18 mouse cellular contexts compared by ENCODE assay signal in genomic region chr5:31704971-31705370, GRCm38 (mm10). TPM values are rescaled to one million over a fixed set of nuclear protein-coding genes. Genes with fewer than 3 reads are reported as not detected.
DNase-seq lines count a peak whose midpoint lies in the region; TF ChIP-seq lines count a peak whose summit lies in the region.
"Had no signal": no experiment of that assay in that cellular context is flagged by ENCODE, and none has a peak within 500 bp of the region (broad histone marks: within the 10 kb centered on the region; RNA-seq: fewer than 3 reads in every experiment).

No protein-coding gene starts in this region.

- no peak for TF ChIP-seq CTCF in left cerebral cortex, adult 2 months (IDR thresholded peaks at IDR 0.05)

- no peak overlapping the region for H3K27ac ChIP-seq in left cerebral cortex, adult 2 months
- H3K27ac ChIP-seq: forebrain, embryonic 12.5 days; hindbrain, postnatal 0 days had no signal

- intact Hi-C loops in left cerebral cortex, adult 2 months (cut with DNase I) = loop anchor here (2.0 to 5.0 kb wide), 3 partner anchors 46 to 492 kb away; no protein-coding TSS in a partner anchor

- peak; percentile 85 to 88 for DNase-seq in frontal cortex, adult 2 months (ENCODE audit: extremely low spot score in 1 of 2, low spot score in 1 of 2)
- DNase-seq in layer of hippocampus, adult 18-20 months (ENCODE audit: low spot score in 2 of 2) = peak; percentile 72 to 90
- peak; percentile 50 to 54 for DNase-seq in left cerebral cortex, adult 2 months (ENCODE audit: extremely low spot score in 1 of 2, low spot score in 2 of 2)
- DNase-seq in right cerebral cortex, postnatal 10 days (ENCODE audit: low spot score in 2 of 2) = peak; percentile 32 to 54
- DNase-seq in B cell, adult 2 months = no peak
- DNase-seq in lung, adult 18-20 months = no peak
- DNase-seq in spleen, postnatal 10 days (ENCODE audit: low spot score in 2 of 2) = no peak
- no peak for DNase-seq in kidney, adult 8-10 months
- DNase-seq: adrenal gland, postnatal 14 days; cerebellum, adult 8-10 months; gastrocnemius, postnatal 25 days; kidney, adult 2 months; kidney, postnatal 4 days; liver; lung, embryonic 14.5 days; thymus, adult 18-20 months had no signal

- no peak overlapping the region for H3K4me3 ChIP-seq in left cerebral cortex, adult 2 months
- H3K4me3 ChIP-seq: forebrain, embryonic 12.5 days had no signal

RNA-seq across cellular contexts. Expression of gene Babam2, which starts 7.5 kb away (rescaled TPM):
- polyA plus RNA-seq in frontal cortex, adult 2 months (2012; rRNA removed) = 44.9 and 45.2 TPM in 2 replicates
- total RNA-seq in layer of hippocampus, adult 18-20 months (2021) = 10 to 100 TPM; 45.3 to 49.2 TPM
- total RNA-seq in left cerebral cortex, adult 2 months (2021) = 10 to 100 TPM; 39.5 to 45.2 TPM

RNA-seq across cellular contexts. Expression of gene Rbks, which starts 7.5 kb away (rescaled TPM):
- 3.1 and 3.6 TPM in 2 replicates for polyA plus RNA-seq in frontal cortex, adult 2 months (2012; rRNA removed)
- total RNA-seq in layer of hippocampus, adult 18-20 months (2021) = 1 to 10 TPM; 2.5 to 4.4 TPM
- 1 to 10 TPM; 3.8 to 4.0 TPM for total RNA-seq in left cerebral cortex, adult 2 months (2021)

Comparison
In these comparisons a context has a peak if more than half of its experiments do, and no peak if none do; other contexts are left out.
1. DNase-seq: peak in frontal cortex, adult 2 months (2 of 2), layer of hippocampus, adult 18-20 months (2 of 2), left cerebral cortex, adult 2 months (2 of 2) and right cerebral cortex, postnatal 10 days (2 of 2); none in B cell, adult 2 months (0 of 2), lung, adult 18-20 months (0 of 2), spleen, postnatal 10 days (0 of 2) and kidney, adult 8-10 months (0 of 2).